Mouse (Mus musculus) right cerebral cortex, adult 18-20 months (tissue): Measurements from ENCODE around the gene Nup210.
A peak's percentile ranks its signal among the peaks of the same experiment; 100 is the strongest.

Experiments used
- DNase-seq: peaks from one replicate; pipeline ENCODE4 v3.0.0; 2022; ENCODE audit warnings: mixed read lengths

Gene Nup210

DNA sequence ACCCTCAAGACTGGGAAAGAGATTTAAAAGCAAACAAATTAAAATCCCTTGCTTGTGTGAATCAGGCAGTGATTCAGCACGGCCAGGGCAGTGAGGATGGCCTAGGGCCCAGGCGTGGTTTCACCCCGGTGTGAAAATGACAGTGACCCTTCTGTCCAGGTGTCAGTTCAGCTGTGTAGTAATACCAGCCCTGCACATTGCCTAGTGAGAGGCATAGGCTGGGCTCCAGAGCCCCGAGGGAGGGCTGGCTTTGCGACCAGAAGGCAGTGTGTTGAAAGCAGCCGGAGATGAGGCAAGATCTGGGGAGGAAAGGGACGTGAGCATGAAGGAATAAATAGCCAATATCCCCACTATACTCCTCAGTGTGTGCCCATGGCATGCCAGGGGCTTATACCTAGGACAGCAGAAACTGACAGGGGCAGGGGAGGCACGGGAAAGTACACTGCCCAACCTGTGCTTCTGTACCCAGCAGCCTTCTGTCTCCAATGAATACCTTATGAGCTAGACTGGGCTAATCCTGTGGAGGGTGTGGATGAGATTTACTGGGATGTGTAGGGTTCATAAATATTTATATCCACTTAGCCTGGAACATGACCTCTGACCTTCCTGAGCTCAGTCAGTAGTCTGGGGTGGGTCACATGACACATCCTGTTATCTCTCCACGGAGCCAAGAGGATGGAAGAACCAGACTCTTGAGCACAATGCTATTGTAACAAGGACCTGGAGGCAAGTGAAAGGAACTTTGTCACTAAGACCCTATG is 102.3 kb downstream of the Nup210 start:
- DNase-seq, result no peak

DNA sequence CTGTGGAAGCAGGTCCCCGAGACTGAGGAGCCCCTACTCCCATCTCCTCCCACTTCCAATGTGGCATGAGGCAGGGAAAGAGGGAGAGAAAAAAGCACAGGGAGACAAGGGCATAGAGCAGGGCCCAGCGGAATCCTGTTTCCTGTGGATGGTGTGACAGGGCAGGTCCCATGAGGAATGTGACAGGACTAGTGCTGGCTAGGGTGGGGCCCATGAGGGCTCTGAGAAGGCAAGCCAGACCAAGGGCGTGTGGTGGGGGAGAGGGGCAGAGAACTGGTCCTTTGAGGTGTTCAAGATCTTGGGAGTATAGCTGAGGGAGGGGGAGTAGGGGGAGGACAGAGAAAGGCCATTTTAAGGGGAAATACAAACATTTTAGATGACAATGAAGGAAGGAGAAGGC is 104.2 kb downstream of the Nup210 start:
- DNase-seq, result no peak

DNA sequence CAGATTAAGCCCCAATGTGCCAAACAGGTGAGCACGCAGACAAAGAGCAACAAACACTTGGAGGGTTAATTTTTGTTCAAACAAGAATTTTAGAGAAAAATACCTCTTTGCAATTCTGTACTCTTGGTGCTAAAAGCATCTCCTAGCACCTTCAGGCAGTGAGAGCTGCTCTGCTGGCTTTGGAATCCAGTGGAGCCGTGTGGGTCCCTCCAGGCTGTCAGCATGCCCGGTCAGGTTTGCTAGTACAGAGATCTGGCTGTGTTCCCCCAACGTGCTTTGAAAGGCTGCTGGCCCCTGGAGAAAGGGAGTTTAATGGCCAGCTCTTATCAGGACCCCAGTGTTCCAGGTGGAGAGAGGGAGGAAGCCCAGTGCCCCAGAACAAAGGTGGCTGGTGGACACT is 105.1 kb downstream of the Nup210 start:
- no peak for DNase-seq

DNA sequence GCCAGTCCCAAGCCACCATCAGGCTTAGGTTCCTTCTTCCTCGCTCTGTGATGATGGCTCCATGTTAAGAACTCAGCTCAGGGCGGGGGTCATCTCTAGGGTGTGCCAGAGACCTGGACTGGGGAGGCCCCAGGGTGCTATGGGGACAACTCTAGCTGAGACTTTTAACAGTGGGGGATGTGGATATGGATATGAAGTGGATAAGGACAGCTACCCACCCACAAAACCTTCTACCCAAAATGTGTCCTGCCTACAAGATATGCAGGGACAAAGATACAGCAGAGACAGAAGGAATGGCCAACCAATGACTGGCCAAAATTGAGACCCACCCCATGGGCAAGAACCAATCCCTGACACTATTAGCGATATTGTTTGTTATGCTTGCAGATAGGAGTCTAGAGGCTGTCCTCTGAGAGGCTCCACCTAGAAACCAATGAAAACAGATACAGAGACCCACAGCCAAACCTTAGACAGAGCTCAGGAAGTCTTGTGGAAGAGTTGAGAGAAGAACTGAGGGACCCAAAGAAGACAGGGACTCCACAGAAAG is 108.3 kb downstream of the Nup210 start:
- DNase-seq, result no peak

DNA sequence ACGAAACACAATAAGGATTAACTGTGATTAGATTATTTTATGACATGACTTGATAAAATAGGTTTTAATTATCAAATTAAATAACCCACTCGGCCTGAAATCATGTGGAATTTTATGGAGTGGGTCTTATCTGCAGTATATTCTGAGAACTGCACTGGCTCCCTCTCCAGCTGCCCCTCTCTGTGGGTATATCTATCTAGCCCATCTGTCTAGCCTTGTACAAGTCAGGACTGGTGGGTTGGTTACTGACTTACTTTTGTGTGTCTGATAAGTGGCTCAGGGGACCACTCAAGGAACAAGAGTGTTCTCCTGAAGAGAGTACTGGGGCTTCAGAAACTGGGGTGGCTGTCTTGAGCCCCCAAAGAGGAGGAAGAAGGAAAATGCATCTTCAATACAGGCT is 109.4 kb downstream of the Nup210 start:
- no peak for DNase-seq

DNA sequence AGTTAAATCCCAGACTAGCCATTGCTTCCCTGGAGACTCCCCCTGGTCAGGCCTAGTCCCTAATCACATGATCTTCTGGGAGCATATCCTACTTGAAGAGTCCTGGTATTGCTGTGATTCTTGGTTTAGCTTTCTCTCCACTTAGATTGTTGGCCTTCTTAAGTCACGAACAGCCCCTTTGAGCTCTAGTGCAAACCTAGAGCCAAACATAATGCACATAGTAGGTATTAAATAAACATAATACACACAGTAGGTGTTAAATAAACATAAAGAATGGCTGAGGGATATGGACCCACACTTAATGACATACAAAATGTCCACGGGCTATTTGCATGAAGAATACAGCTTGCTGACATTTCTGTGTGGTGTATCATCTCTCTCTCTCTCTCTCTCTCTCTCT is 112.5 kb downstream of the Nup210 start:
- DNase-seq, result no peak

DNA sequence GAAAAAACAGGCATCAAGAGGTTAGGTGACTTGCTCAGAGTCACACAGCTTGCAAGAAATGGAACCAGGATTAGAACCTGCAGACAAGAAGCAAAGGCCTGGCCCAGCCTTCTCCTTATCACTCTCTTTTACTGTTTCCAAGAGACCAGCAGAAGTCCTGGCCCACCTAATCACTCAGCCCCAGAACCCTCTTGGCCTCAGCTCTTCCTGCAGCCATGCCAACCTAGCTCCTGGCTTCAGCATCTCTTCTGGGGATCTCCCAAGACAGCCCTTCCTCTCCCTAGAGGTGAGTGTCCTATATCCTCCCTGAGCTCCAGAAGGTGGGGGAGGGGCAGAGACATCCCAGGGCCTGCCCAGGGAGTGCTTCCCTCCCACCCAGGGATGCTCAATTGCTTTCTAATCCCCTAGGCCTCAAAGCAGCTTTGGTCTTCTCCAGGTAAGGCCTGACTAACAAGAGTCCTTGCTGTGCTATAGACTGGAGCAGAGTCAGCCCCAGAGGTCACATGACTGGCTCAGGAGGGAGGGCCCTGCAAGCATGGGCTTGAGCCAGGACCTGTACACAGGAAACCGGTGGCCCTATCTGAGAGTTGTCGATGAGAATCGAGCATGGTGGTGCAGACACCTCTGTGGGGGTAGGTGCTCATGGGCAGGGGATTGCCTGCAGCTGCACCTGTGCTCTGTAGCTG is 113.2 kb downstream of the Nup210 start:
- DNase-seq, result no peak

DNA sequence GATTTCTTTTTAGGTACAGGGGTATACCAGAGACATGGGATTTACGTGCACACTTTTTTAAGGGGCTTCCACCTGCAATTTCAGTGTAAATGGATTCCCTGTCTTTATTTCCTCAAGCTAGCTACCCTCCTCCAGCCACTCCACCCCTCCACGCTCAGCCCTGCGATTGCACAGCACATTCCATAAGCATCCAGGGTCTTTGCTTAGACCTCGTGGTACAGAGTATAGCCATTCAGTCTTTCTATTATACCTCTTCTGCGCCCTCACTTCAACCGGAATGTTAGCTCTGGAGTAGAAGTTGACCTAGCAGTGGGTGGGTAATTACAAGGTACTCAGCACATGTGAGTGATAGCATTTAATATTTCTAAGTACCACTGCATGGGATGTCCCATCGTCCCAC is 115.1 kb downstream of the Nup210 start:
- DNase-seq, result no peak

DNA sequence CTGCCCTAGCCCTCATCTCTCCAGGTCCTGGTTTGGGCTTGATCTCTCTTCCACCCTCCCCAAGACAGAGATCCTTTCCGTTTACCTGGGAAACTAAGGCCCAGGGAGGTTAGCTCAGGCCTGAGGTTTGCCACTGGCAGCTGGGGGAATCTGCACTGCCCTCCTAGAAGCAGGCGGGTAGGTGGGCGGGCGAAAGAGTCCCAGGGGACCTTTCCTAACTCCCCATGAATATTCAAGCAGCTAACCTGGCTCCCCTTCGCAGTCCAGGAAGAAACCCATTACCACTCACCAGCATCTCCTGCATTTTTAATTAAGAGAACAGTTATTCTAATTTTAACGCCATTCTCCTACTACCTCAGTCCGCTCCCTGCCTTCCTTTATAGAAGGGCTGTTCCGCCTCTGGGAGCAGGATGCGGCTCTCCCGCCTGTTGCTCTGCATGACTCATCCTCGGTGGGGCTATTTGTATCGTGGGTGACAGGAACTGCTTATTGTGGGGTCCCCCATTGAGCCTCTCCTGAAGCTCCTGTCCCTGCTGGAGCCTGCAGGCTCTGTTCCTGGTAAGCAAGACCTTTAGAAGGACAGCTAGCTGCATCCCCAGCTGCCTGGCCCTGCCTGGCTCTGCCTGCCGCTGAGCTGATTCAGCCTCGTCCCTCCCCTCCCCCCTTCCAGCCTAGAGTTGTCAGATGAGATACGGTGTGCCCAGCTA is 115.7 kb downstream of the Nup210 start:
- peak; percentile 82 for DNase-seq

DNA sequence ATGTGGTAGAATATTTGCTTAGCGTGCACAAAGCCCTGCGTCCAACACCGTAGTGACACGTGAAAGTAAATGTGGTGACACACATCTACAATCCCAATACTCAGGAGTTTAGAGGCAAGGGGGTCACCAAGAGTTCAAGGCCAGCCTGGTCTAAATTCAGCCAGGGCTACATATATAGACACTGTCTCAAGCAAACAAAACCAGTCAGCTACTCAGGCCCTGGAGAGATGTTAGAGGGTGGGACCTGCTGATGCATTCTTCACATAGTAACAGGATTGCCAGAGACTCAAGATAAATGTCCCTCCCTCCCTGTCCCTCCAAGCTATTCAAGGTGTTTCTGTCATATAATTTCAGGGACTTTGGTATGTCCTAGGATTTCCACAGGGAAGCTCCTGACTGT is 117.5 kb downstream of the Nup210 start:
- no peak for DNase-seq

DNA sequence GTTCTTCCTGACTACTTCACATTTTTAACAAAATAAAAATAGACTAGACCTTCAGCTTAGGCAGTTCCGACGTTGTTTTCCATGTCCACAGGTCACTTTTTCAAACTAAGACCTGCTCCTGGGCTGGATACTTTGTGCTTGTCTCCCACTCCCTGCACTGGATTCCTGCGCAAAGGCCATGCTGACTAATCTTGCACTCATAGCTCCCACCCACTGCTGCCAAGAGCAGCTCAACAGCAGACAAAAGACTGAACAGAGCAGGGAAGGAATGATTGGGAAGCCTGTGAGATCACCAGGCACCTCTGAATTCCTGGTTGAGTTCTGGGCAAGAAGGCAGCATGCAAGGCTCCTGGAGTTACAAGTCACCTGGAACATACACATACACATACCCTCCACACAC is 119.6 kb downstream of the Nup210 start:
- peak; percentile 59 for DNase-seq

DNA sequence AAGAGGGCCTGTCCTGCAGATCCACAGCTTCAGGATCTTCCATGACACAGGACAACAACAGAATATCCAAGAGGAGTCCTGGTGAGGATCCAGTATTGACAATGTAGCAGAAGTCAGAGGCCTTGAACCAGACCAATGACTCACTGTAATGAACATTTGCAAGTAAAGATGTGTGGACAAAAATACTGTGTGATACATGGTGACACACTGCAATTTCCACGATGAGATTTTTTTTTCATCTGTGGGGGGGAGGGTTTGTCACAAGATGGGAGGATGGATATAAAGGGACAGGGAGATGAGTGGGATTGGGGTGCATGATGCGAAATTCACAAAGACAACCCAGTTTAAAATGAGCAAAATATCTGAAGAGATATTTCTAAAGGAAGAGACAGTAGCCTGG is 120.4 kb downstream of the Nup210 start:
- DNase-seq, result no peak

DNA sequence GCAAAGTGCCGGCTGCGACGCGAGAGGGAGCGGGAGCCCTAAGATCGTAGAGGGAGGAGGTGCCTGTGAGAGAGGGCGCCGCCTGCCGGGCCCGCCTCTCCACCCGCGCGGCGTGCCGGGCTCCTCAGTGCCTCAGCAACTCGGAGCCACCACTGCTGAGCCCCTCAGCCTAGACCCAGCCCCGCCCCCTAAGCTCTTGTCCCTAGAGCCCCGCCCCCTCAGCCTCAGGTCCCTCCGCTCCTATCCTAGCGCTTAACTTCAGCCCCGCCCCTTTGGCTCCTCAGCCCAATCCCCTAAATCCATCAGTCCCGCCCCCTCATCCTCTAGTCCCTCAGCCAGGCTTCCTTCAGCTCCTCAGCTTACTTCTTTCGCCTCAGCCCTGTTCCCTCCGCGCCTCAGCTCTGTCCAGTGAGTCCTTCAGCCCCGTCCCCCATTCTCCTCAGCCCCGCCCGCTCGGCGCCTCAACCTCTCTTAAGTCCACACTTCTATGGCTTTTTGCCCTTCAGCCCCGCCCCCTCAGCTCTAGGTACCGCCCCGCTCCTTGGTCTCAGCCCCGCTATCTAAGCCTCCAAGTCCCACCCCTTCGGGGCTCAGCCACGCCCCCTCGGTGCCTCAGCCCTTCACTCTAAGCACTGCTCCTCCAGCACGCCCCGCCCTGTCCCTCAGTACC is 127.8 kb downstream of the Nup210 start, which contains the start of gene Iqsec1:
Iqsec1 (minus strand) TSS at position 38 of the 670 bp plus-strand sequence.
- peak; percentile 92 for DNase-seq

DNA sequence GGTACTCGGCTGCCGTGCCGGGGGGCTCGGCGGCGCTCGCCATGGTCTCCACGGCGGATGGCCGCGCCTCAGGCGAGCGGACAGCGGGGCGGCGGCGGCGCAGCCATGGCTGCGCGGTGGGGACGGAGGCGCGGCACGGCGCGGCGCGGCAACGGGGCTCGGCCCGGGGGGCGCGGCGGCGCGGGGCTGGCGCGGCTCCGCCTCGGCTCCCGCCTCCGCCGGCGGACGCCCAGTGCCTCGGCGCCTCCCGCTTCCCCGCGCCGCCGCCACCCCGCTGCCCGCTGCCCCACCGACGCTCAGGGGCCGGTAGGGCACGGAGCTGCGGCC is 128.4 kb downstream of the Nup210 start:
- no peak for DNase-seq

DNA sequence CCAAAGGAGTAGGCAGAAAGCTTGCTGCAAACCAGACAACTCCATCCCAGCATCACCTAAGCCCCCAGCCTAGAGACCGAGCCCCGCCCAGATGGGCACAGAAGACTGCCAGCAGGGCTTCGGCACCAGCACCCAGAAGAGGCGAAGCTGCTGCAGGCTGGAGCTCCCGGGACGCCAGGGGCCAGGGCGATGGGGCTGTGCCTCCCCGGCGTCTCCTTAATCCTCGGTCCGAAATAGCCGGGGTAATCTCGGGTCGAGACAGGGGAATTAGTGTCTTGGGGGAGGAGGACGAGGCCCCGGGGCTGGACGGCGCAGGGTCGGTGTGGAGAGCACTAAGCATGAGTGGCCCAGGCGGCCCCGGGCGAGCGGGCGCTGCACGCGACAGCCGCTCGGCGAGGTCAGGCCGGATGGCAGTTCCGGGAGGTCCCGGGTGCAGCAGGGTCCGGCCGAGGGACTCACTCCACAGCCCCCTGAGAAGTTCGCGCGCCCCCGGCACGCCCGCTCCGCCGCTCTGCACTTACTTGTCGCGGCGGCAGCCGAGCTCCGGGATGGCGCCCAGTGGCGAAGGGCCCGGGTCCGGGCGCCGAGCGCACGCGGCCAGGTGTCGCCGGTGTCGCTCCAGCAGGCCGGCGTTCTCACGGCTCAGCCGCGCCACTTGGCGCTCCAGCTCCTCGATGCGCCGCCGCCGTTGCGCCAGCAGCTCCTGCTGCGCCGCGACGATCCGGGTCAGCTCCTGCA is 128.9 kb downstream of the Nup210 start:
- peak; percentile 39 for DNase-seq

DNA sequence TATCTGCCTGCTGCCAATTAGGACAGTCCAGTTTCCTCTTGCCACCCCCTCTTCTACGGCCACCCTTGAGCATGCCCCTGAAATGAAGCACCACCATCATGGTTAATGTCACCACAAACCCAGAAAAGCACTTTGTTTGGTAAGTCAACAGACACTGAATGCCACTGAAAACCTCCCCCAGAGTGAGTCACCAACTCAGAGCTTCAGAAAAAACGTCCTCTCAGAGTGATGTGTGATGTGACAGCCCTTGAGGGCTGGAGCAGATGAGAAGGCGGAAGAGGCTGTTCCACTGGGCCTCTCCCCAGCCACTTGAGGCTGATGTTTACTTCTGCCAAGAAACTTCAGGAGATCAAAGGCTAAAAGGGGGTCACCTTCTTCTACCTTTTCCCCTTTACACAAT is 132.5 kb downstream of the Nup210 start:
- DNase-seq, result peak; percentile 60

DNA sequence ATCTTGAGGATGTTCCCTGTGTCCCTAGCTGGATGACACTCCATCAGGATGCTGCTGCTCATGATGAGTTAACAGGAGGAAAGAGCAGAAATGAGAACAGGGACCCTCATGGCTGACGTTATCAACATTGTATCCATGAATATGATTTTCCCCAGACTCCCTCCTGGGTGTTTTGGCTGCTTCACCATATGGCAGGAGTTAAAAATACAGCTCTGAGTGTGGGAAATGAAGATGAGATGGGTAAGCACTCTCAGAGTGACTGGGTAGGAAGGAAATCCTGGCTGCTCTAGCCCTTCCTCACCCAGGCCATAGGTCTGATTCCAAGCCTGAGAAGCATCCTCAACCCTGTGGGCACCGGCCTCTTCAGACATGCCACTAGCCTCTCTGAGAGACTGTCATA is 142.3 kb downstream of the Nup210 start:
- DNase-seq, result peak; percentile 32

DNA sequence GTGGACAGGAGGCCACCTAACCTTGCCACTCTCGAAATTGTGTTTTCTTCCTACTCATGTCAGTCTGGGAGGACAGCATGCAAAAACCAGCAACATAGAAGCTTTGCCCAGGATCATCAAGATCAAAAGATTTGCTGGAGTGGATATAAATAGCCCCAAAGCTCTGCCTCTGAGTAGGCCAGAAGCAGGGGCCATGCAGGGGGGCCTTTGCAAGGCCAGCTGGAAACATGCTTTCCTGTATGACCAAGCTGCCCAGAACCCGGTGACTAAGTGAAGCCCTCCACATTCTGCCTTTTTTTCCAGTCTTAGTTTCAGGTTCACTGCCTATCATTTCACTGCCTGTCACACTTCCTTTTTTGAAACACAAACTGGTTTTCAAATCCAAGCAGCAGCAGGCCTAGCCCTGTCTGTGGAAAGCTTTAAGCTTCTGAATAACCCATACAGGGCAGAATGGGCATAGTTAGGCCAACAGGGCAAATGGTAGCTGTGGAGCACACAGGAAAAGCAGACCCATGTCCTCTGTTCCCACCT is 147.2 kb downstream of the Nup210 start:
- no peak for DNase-seq
